Mouse (Mus musculus) embryonic facial prominence, embryonic 14.5 days (tissue): ENCODE data around the gene Eno2. TPM values are rescaled to one million over a fixed set of nuclear protein-coding genes. Genes with fewer than 3 reads are reported as not detected.
"Not testable (repeated sequence)": the region's sequence is repeated elsewhere in the genome, so short reads cannot be mapped to it uniquely, and the experiment has no call there.

Experiments used
- ATAC-seq: fragments of 200-750 bp; cut with Nextera tagmentation; 2 replicates; pipeline ENCODE4 v1.8.0; 2017; ENCODE audit warnings: low read depth, moderate number of reproducible peaks, moderate TSS enrichment
- DNase-seq: peaks from one replicate; pipeline ENCODE4 v3.0.0-alpha.2; 2015; ENCODE audit warnings: low spot score
- H3K27ac ChIP-seq: fragments of 300-500 bp; sonication (generic); replicated peaks from 2 replicates; pipeline ENCODE4 v1.5.1; 2014; ENCODE audit warnings: low read depth, mild to moderate bottlenecking, low read length, moderate library complexity
- H3K27me3 ChIP-seq: fragments of 300-500 bp; sonication (generic); replicated peaks from 2 replicates; pipeline ENCODE4 v1.6.1; 2014; ENCODE audit warnings: low read length; ENCODE audit not compliant: control insufficient read depth, insufficient read depth
- H3K36me3 ChIP-seq: fragments of 300-500 bp; sonication (generic); 2 replicates; pipeline ENCODE4 v1.6.1; 2014; ENCODE audit warnings: low read length, mixed read lengths; ENCODE audit not compliant: control insufficient read depth, insufficient read depth
- H3K4me1 ChIP-seq: fragments of 300-500 bp; sonication (generic); 2 replicates; pipeline ENCODE4 v1.6.1; 2014; ENCODE audit warnings: antibody characterized with exemption, low read length; ENCODE audit not compliant: control insufficient read depth, insufficient read depth
- H3K4me2 ChIP-seq: fragments of 300-500 bp; sonication (generic); 2 replicates; pipeline ENCODE4 v1.6.1; 2014; ENCODE audit warnings: low read depth, mild to moderate bottlenecking, low read length, moderate library complexity, mixed read lengths
- H3K4me3 ChIP-seq: fragments of 300-500 bp; sonication (generic); 2 replicates; pipeline ENCODE4 v1.5.1; 2014; ENCODE audit warnings: low read depth, mild to moderate bottlenecking, low read length
- H3K9ac ChIP-seq: fragments of 300-500 bp; sonication (generic); 2 replicates; pipeline ENCODE4 v1.6.1; 2014; ENCODE audit warnings: low read depth, mild to moderate bottlenecking, low read length, moderate library complexity, mixed read lengths
- H3K9me3 ChIP-seq: fragments of 300-500 bp; sonication (generic); 2 replicates; pipeline ENCODE4 v1.6.1; 2016; ENCODE audit warnings: low read length; ENCODE audit not compliant: control insufficient read depth
- WGBS: fragments of 180-500 bp; shearing (Covaris S2); extraction: QIAGEN DNeasy Blood & Tissue Kit; methylation state at CpG from one replicate; pipeline ENCODE4 v1.1.7; 2014; 5-methylcytosine and 5-hydroxymethylcytosine counted together
- polyA plus RNA-seq: library from polyadenylated mRNA; unstranded; fragments of >200 nt; fragmentation: Nextera tagmentation; extraction: Ambion mirVana; gene quantifications from 2 replicates; pipeline ENCODE4 v1.2.1, GENCODE M21; 2014

Gene Eno2
- polyA plus RNA-seq, 1 experiment from 2014 or later = 11.2 TPM

GRCm38 (mm10) chr6:124802400-124802799 is 32.9 kb upstream of the Eno2 start:
- ATAC-seq, H3K36me3 ChIP-seq, H3K27ac ChIP-seq, DNase-seq, H3K27me3 ChIP-seq, H3K9me3 ChIP-seq, H3K9ac ChIP-seq, H3K4me1 ChIP-seq: not testable (repeated sequence)
- WGBS = 11% methylated on average over 5 of the region's 9 CpGs
- Histone ChIP-seq H3K4me3 (peak overlapping the region; percentile 22), H3K4me2 (peak overlapping the region; percentile 41)

GRCm38 (mm10) chr6:124796200-124796599 is 26.7 kb upstream of the Eno2 start:
- H3K4me2 ChIP-seq = no peak overlapping the region
- no peak overlapping the region for H3K4me3 ChIP-seq
- H3K36me3 ChIP-seq = no peaks in the 10 kb centered on the region
- H3K27me3 ChIP-seq = no peaks in the 10 kb centered on the region
- no peaks in the 10 kb centered on the region for H3K9me3 ChIP-seq
- H3K27ac ChIP-seq = no peak overlapping the region
- H3K9ac ChIP-seq = no peak overlapping the region
- no peaks in the 10 kb centered on the region for H3K4me1 ChIP-seq
- 72% methylated on average over 2 of the region's 2 CpGs for WGBS
- DNase-seq (no peak), ATAC-seq (0 out of 2 replicates have a peak, but pooled peaks have one; percentile 18)

GRCm38 (mm10) chr6:124795781-124796180 is 26.3 kb upstream of the Eno2 start:
- ATAC-seq (no peak), DNase-seq (no peak)
- Histone ChIP-seq H3K9me3 (no peaks in the 10 kb centered on the region), H3K36me3 (no peaks in the 10 kb centered on the region), H3K4me3 (no peak overlapping the region), H3K4me1 (no peaks in the 10 kb centered on the region), H3K9ac (no peak overlapping the region), H3K27me3 (no peaks in the 10 kb centered on the region), H3K27ac (no peak overlapping the region; the same call in 1 of the 2 replicates), H3K4me2 (no peak overlapping the region)
- 61% methylated on average over 4 of the region's 4 CpGs for whole genome bisulfite sequencing

GRCm38 (mm10) chr6:124791911-124792310 is 22.4 kb upstream of the Eno2 start:
- ATAC-seq (no peak), DNase-seq (no peak)
- Histone ChIP-seq H3K27me3 (no peaks in the 10 kb centered on the region), H3K9me3 (no peaks in the 10 kb centered on the region), H3K27ac (no peak overlapping the region), H3K36me3 (no peaks in the 10 kb centered on the region), H3K9ac (no peak overlapping the region), H3K4me2 (no peak overlapping the region), H3K4me1 (no peaks in the 10 kb centered on the region), H3K4me3 (no peak overlapping the region)
- 78% methylated on average over 3 of the region's 3 CpGs for WGBS

GRCm38 (mm10) chr6:124790121-124790520 is 20.6 kb upstream of the Eno2 start:
- Histone ChIP-seq H3K4me1 (no peaks in the 10 kb centered on the region), H3K9ac (no peak overlapping the region), H3K36me3 (no peaks in the 10 kb centered on the region), H3K4me2 (no peak overlapping the region), H3K27me3 (no peaks in the 10 kb centered on the region), H3K9me3 (no peaks in the 10 kb centered on the region), H3K27ac (no peak overlapping the region), H3K4me3 (no peak overlapping the region)
- ATAC-seq (no peak), DNase-seq (no peak)
- WGBS = 29% methylated on average over 4 of the region's 4 CpGs

- no peak overlapping the region for H3K27ac ChIP-seq
- DNase-seq (no peak), ATAC-seq (no peak)
- H3K9me3 ChIP-seq = no peaks in the 10 kb centered on the region
- no peak overlapping the region for H3K4me2 ChIP-seq
- no peak overlapping the region for H3K9ac ChIP-seq
- H3K27me3 ChIP-seq = no peaks in the 10 kb centered on the region
- WGBS = 91% methylated on average over 4 of the region's 4 CpGs
- no peak overlapping the region for H3K4me3 ChIP-seq
- H3K4me1 ChIP-seq = no peaks in the 10 kb centered on the region
- no peaks in the 10 kb centered on the region for H3K36me3 ChIP-seq
Observed at GRCm38 (mm10) chr6:124789519-124789918, 20.0 kb upstream of the Eno2 start.

- H3K9ac ChIP-seq = no peak overlapping the region
- no peak overlapping the region for H3K4me2 ChIP-seq
- H3K36me3 ChIP-seq = no peaks in the 10 kb centered on the region
- ATAC-seq = no peak
- no peaks in the 10 kb centered on the region for H3K4me1 ChIP-seq
- H3K4me3 ChIP-seq = no peak overlapping the region
- no peak overlapping the region for H3K27ac ChIP-seq
- no peak for DNase-seq
- no peaks in the 10 kb centered on the region for H3K9me3 ChIP-seq
- H3K27me3 ChIP-seq = no peaks in the 10 kb centered on the region
- WGBS = 74% methylated on average over 10 of the region's 10 CpGs
Observed at GRCm38 (mm10) chr6:124787722-124788121, 18.2 kb upstream of the Eno2 start.

GRCm38 (mm10) chr6:124786756-124787420 is 17.4 kb upstream of the Eno2 start:
- H3K36me3 ChIP-seq = no peaks in the 10 kb centered on the region
- no peaks in the 10 kb centered on the region for H3K9me3 ChIP-seq
- 54% methylated on average over 8 of the region's 8 CpGs for WGBS
- ATAC-seq (no peak), DNase-seq (no peak)
- no peak overlapping the region for H3K4me3 ChIP-seq
- no peak overlapping the region for H3K4me2 ChIP-seq
- peaks cover 5% of the 10 kb centered on the region; the same call in 1 of the 2 replicates for H3K4me1 ChIP-seq
- H3K27me3 ChIP-seq = no peaks in the 10 kb centered on the region
- H3K9ac ChIP-seq = no peak overlapping the region
- H3K27ac ChIP-seq = no peak overlapping the region

- H3K9me3 ChIP-seq = no peaks in the 10 kb centered on the region
- no peaks in the 10 kb centered on the region for H3K36me3 ChIP-seq
- peak overlapping the region; percentile 37 for H3K4me2 ChIP-seq
- no peak overlapping the region for H3K9ac ChIP-seq
- peak overlapping the region; percentile 21; the same call in 1 of the 2 replicates for H3K4me3 ChIP-seq
- ATAC-seq (no peak; the same call in 1 of the 2 replicates), DNase-seq (peak; percentile 81)
- WGBS = 15% methylated on average over 6 of the region's 6 CpGs
- H3K4me1 ChIP-seq = peaks cover 17% of the 10 kb centered on the region
- H3K27me3 ChIP-seq = no peaks in the 10 kb centered on the region
- peak overlapping the region; percentile 65 for H3K27ac ChIP-seq
Observed at GRCm38 (mm10) chr6:124782436-124782835, 13.0 kb upstream of the Eno2 start.
